Mouse (Mus musculus) forebrain, embryonic 14.5 days (tissue): ENCODE results near the gene Ksr2. TPM values are rescaled to one million over a fixed set of nuclear protein-coding genes. Genes with fewer than 3 reads are reported as not detected.

Source experiments
- ATAC-seq: fragments of 200-750 bp; cut with Nextera tagmentation; 2 replicates; pipeline ENCODE4 v1.8.0; 2017; ENCODE audit warnings: mild to moderate bottlenecking, moderate library complexity
- DNase-seq: peaks from one replicate; pipeline ENCODE4 v3.0.0-alpha.2; 2015; ENCODE audit warnings: low spot score
- H3K27ac ChIP-seq: fragments of 300-500 bp; sonication (generic); 2 replicates; pipeline ENCODE4 v1.5.1; 2014; ENCODE audit warnings: low read depth, mild to moderate bottlenecking, control low read depth, low read length, moderate library complexity
- H3K27me3 ChIP-seq: fragments of 300-500 bp; sonication (generic); replicated peaks from 2 replicates; pipeline ENCODE4 v1.6.1; 2014; ENCODE audit warnings: low read length, control low read depth, mixed read lengths; ENCODE audit not compliant: control insufficient read depth, insufficient read depth
- H3K36me3 ChIP-seq: fragments of 300-500 bp; sonication (generic); 2 replicates; pipeline ENCODE4 v1.6.1; 2014; ENCODE audit warnings: low read length, control low read depth; ENCODE audit not compliant: control insufficient read depth, insufficient read depth
- H3K4me1 ChIP-seq: fragments of 300-500 bp; sonication (generic); 2 replicates; pipeline ENCODE4 v1.6.1; 2014; ENCODE audit warnings: antibody characterized with exemption, low read length, control low read depth; ENCODE audit not compliant: control insufficient read depth, insufficient read depth
- H3K4me2 ChIP-seq: fragments of 300-500 bp; sonication (generic); 2 replicates; pipeline ENCODE4 v1.6.1; 2014; ENCODE audit warnings: mild to moderate bottlenecking, control low read depth, low read length
- H3K4me3 ChIP-seq: fragments of 300-500 bp; sonication (generic); 2 replicates; pipeline ENCODE4 v1.5.1; 2014; ENCODE audit warnings: low read depth, low read length, control low read depth
- H3K9ac ChIP-seq: fragments of 300-500 bp; sonication (generic); 2 replicates; pipeline ENCODE4 v1.6.1; 2014; ENCODE audit warnings: mild to moderate bottlenecking, low read length, control low read depth, moderate library complexity
- H3K9me3 ChIP-seq: fragments of 300-500 bp; sonication (generic); replicated peaks from 2 replicates; pipeline ENCODE4 v1.6.1; 2016; ENCODE audit warnings: low read length, control low read depth, mixed read lengths; ENCODE audit not compliant: control insufficient read depth
- WGBS: fragments of 180-500 bp; shearing (Covaris S2); extraction: QIAGEN DNeasy Blood & Tissue Kit; methylation state at CpG from one replicate; pipeline ENCODE4 v1.1.7; 2014; 5-methylcytosine and 5-hydroxymethylcytosine counted together
- polyA plus RNA-seq: library from polyadenylated mRNA; unstranded; fragments of >200 nt; fragmentation: Nextera tagmentation; extraction: Ambion mirVana; gene quantifications from 2 replicates; pipeline ENCODE4 v1.2.1, GENCODE M21; 2014

Gene Ksr2
- polyA plus RNA-seq, 1 experiment from 2014 or later: 1.4 TPM

DNA sequence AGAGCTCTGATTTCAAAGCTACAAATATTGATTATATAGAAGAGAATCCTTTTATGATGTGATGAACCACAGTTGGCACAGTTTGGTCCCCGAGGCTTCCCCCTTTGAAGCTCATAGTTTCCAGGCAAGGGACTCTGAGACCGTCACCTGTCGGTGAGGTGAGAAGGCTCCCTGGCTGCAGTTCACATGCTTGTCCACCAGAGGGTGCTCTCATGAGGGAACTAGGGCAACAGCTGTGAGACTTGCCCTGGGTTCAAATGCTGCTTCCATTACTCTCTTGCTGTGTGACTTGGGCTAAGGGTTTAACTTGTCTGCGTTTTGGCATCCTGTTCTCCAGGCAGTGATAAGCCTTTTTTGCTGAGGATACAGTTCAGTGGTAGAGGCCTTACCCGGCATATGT is 88.8 kb downstream of the Ksr2 start:
- ATAC-seq (no peak), DNase-seq (no peak)
- 86% methylated on average over 5 of the region's 5 CpGs for WGBS
- Histone ChIP-seq H3K4me3 (no peak overlapping the region), H3K9me3 (no peaks in the 10 kb centered on the region), H3K27me3 (no peaks in the 10 kb centered on the region), H3K36me3 (no peaks in the 10 kb centered on the region), H3K9ac (no peak overlapping the region), H3K27ac (no peak overlapping the region), H3K4me2 (no peak overlapping the region), H3K4me1 (no peaks in the 10 kb centered on the region)

DNA sequence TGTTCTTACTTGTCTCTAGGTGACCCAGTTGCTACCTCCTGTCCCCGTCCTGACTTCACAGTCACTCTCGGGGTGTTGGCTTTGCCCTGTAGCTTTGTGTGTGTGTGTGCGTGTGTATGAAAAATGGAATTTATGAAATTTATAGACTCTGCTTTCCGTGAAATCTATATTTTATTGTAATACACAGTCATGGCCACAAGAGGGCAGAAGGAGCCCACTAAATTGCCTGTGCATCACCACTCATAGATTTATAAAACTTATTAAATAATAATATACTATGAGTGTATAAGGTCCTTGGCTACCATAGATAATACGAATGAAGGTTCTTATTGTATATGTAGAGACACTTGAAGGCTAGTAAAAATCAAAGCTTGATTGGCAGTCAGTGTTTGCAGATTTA is 90.6 kb downstream of the Ksr2 start:
- Histone ChIP-seq H3K9me3 (no peaks in the 10 kb centered on the region), H3K4me2 (no peak overlapping the region), H3K9ac (no peak overlapping the region), H3K4me1 (no peaks in the 10 kb centered on the region), H3K36me3 (no peaks in the 10 kb centered on the region), H3K27me3 (no peaks in the 10 kb centered on the region), H3K4me3 (no peak overlapping the region), H3K27ac (no peak overlapping the region)
- DNase-seq: no peak
- WGBS: 97% methylated on average over 5 of the region's 5 CpGs
- no peak for ATAC-seq

DNA sequence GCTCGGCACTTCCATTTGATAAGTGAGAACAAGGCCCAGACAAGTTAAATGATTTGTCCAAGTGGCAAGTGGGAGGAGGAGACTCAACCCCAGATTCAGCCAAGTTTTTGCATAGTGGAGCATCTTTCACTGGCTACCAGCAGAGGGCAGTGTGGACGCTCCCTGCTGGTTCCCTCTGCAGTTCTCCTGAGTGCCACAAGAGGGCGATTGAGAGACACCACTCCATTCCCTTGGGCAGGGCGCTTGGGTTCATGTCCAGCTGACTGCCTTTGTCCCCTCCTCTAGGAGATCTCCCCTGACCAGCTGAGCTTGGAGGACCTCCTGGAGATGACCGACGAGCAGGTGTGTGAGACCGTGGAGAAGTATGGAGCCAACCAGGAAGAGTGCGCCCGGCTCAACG is 91.4 kb downstream of the Ksr2 start:
- no peaks in the 10 kb centered on the region for H3K9me3 ChIP-seq
- H3K4me2 ChIP-seq: no peak overlapping the region
- H3K27me3 ChIP-seq: no peaks in the 10 kb centered on the region
- no peaks in the 10 kb centered on the region for H3K4me1 ChIP-seq
- no peak overlapping the region for H3K4me3 ChIP-seq
- H3K36me3 ChIP-seq: no peaks in the 10 kb centered on the region
- no peak overlapping the region for H3K9ac ChIP-seq
- ATAC-seq: peak; percentile 35; the same call in 1 of the 2 replicates
- DNase-seq: peak; percentile 61
- no peak overlapping the region for H3K27ac ChIP-seq
- 75% methylated on average over 10 of the region's 10 CpGs for WGBS

GRCm38 (mm10) chr5:117505769-117506168 is 92.0 kb downstream of the Ksr2 start:
- no peak for ATAC-seq
- Histone ChIP-seq H3K4me3 (no peak overlapping the region), H3K9me3 (no peaks in the 10 kb centered on the region), H3K9ac (no peak overlapping the region), H3K27me3 (no peaks in the 10 kb centered on the region), H3K36me3 (no peaks in the 10 kb centered on the region), H3K4me2 (no peak overlapping the region), H3K27ac (no peak overlapping the region), H3K4me1 (no peaks in the 10 kb centered on the region)
- no peak for DNase-seq
- WGBS: 83% methylated on average over 7 of the region's 7 CpGs

DNA sequence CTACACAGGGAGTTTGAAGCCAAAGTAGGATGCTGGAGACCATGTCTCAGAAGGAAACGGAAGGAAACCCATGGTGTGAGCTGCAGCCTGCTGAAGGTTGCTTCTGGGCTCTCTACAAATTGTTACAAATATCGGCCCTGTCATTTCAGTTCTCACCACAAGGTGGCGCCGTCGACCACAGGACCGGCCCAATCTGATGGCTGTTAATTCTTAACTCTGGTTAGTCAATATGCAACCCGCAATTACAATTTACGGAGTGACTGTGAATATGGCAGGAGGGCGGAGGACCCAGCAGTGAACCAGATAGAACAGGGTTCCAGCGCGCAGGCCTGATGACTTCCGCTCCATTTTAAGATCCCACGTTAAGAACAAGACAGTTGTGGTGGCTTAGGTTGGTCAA is 92.6 kb downstream of the Ksr2 start:
- ATAC-seq (no peak), DNase-seq (peak; percentile 65)
- no peak overlapping the region for H3K27ac ChIP-seq
- H3K9me3 ChIP-seq: no peaks in the 10 kb centered on the region
- H3K4me2 ChIP-seq: no peak overlapping the region
- H3K27me3 ChIP-seq: no peaks in the 10 kb centered on the region
- H3K4me3 ChIP-seq: no peak overlapping the region
- H3K4me1 ChIP-seq: no peaks in the 10 kb centered on the region
- WGBS: 35% methylated on average over 13 of the region's 13 CpGs
- no peaks in the 10 kb centered on the region for H3K36me3 ChIP-seq
- no peak overlapping the region for H3K9ac ChIP-seq

- no peaks in the 10 kb centered on the region for H3K27me3 ChIP-seq
- H3K9ac ChIP-seq: no peak overlapping the region; the same call in 1 of the 2 replicates
- 39% methylated on average over 22 of the region's 22 CpGs for WGBS
- no peaks in the 10 kb centered on the region for H3K4me1 ChIP-seq
- ATAC-seq (no peak), DNase-seq (peak; percentile 78)
- no peaks in the 10 kb centered on the region for H3K36me3 ChIP-seq
- no peak overlapping the region for H3K4me3 ChIP-seq
- H3K27ac ChIP-seq: no peak overlapping the region
- H3K4me2 ChIP-seq: no peak overlapping the region
- H3K9me3 ChIP-seq: no peaks in the 10 kb centered on the region
Measured at GRCm38 (mm10) chr5:117509511-117510375, 95.9 kb downstream of the Ksr2 start.

DNA sequence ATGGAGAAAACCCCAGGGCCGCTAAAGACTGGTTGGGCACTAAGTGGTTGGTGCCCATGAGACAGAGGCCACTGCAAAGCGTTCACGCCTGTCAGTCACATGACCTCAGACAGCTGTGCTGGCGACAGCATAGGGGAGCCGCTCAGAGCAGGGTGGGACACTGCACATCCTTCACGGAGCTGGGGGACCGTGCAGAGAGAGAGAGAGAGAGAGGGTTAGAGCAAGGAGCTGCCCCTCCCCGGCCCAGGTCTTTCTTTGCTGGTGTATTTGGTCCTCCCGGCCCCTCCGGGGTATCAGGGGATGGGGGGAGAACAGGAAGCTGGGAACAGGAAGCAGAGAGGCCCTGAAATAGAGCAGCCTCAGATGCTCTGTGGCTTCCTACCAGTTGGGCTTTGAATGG is 97.1 kb downstream of the Ksr2 start:
- Histone ChIP-seq H3K4me2 (no peak overlapping the region), H3K27ac (no peak overlapping the region), H3K4me3 (no peak overlapping the region), H3K27me3 (no peaks in the 10 kb centered on the region), H3K4me1 (no peaks in the 10 kb centered on the region), H3K36me3 (no peaks in the 10 kb centered on the region), H3K9ac (no peak overlapping the region), H3K9me3 (no peaks in the 10 kb centered on the region)
- DNase-seq: no peak
- 77% methylated on average over 10 of the region's 10 CpGs for WGBS
- ATAC-seq: no peak

GRCm38 (mm10) chr5:117515396-117515795 is 101.6 kb downstream of the Ksr2 start:
- no peak for ATAC-seq
- Histone ChIP-seq H3K9me3 (no peaks in the 10 kb centered on the region), H3K36me3 (no peaks in the 10 kb centered on the region), H3K4me2 (no peak overlapping the region), H3K4me1 (no peaks in the 10 kb centered on the region), H3K27ac (no peak overlapping the region), H3K27me3 (no peaks in the 10 kb centered on the region), H3K4me3 (no peak overlapping the region), H3K9ac (no peak overlapping the region)
- WGBS: 87% methylated on average over 12 of the region's 12 CpGs
- no peak for DNase-seq

GRCm38 (mm10) chr5:117515861-117516260 is 102.1 kb downstream of the Ksr2 start:
- no peak for ATAC-seq

More at GRCm38 (mm10) chr5:117515861-117516260, 102.1 kb downstream of the Ksr2 start:
- Histone ChIP-seq H3K27ac (no peak overlapping the region), H3K36me3 (no peaks in the 10 kb centered on the region), H3K9me3 (no peaks in the 10 kb centered on the region), H3K4me2 (no peak overlapping the region), H3K9ac (no peak overlapping the region), H3K4me1 (no peaks in the 10 kb centered on the region), H3K27me3 (no peaks in the 10 kb centered on the region), H3K4me3 (no peak overlapping the region)
- 70% methylated on average over 7 of the region's 7 CpGs for WGBS
- DNase-seq: no peak
